Mouse (Mus musculus): ENCODE results near the gene Orc6. TPM values are rescaled to one million over a fixed set of nuclear protein-coding genes. Genes with fewer than 3 reads are reported as not detected.
A peak's percentile ranks its signal among the peaks of the same experiment; 100 is the strongest.

Gene Orc6
- 8.3 and 8.6 TPM in 2 replicates for polyA plus RNA-seq (2012; rRNA removed)

GRCm38 (mm10) chr8:85299434-85300077, at the start of gene Orc6, which contains the start of gene Vps35:
Gene Orc6 (plus strand): TSS chr8:85299632.
Gene Vps35 (minus strand): TSS chr8:85299802.
- H3K27me3 ChIP-seq (ENCODE audit: control insufficient read depth, insufficient read depth, low read length) = no peaks in the 10 kb centered on the region
- WGBS = 1% methylated on average over 62 of the region's 63 CpGs
- DNase-seq (ENCODE audit: low read depth in 1 of 2, low spot score in 2 of 2) = peak; percentile 94
- H3K4me1 ChIP-seq (ENCODE audit: control insufficient read depth, insufficient read depth, insufficient read length) = peaks cover 3% of the 10 kb centered on the region; the same call in 1 of the 2 replicates
- peak within 1 kb of the TSS; percentile 95 for H3K27ac ChIP-seq (ENCODE audit: insufficient read depth, low read length)
- H3K36me3 ChIP-seq (ENCODE audit: control insufficient read depth, insufficient read depth, low read length) = peaks cover 7% of the 10 kb centered on the region
- H3K4me3 ChIP-seq (ENCODE audit: extremely low read depth, insufficient read depth, insufficient read length) = peak within 1 kb of the TSS; percentile 91
- no peak for TF ChIP-seq CTCF (IDR thresholded peaks at IDR 0.05; ENCODE audit: extremely low read depth, insufficient read depth, insufficient read length, insufficient replicate concordance)
- TF ChIP-seq POLR2A (IDR thresholded peaks at IDR 0.05; ENCODE audit: low read depth, low read length) = peak; percentile 48

DNA sequence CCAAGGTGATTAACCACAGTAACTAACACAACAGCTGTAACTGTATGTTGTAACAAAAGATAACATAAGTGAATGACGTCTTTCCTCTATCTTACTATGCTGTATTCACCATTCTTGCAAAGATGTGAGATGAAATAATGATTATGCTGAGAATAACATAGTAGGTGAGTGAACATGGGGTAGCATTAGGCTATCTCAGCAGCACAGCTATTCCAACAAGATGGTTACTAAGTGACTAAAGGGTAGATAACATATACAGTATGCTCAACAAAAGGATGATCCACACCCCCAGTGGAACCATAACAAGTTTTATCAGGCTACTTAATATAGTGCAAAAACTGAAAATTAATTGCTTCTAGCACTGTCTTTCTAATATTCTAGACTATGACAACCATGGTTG, 12.6 kb upstream of the Orc6 start:
- H3K27ac ChIP-seq (ENCODE audit: insufficient read depth, low read length) = no peak overlapping the region
- DNase-seq (ENCODE audit: low read depth in 1 of 2, low spot score in 2 of 2) = no peak
- no peaks in the 10 kb centered on the region for H3K27me3 ChIP-seq (ENCODE audit: control insufficient read depth, insufficient read depth, low read length)
- H3K4me3 ChIP-seq (ENCODE audit: extremely low read depth, insufficient read depth, insufficient read length) = no peak overlapping the region
- no peaks in the 10 kb centered on the region for H3K4me1 ChIP-seq (ENCODE audit: control insufficient read depth, insufficient read depth, insufficient read length)
- 89% methylated on average over 1 of the region's 1 CpGs for WGBS
- no peak for TF ChIP-seq POLR2A (IDR thresholded peaks at IDR 0.05; ENCODE audit: low read depth, low read length)
- no peak for TF ChIP-seq CTCF (IDR thresholded peaks at IDR 0.05; ENCODE audit: extremely low read depth, insufficient read depth, insufficient read length, insufficient replicate concordance)
- H3K36me3 ChIP-seq (ENCODE audit: control insufficient read depth, insufficient read depth, low read length) = peaks cover 34% of the 10 kb centered on the region

GRCm38 (mm10) chr8:85298600-85299433, 615 bp upstream of the Orc6 start:
- H3K4me3 ChIP-seq (ENCODE audit: extremely low read depth, insufficient read depth, insufficient read length) = peak overlapping the region; percentile 91
- H3K4me1 ChIP-seq (ENCODE audit: control insufficient read depth, insufficient read depth, insufficient read length) = peaks cover 3% of the 10 kb centered on the region; the same call in 1 of the 2 replicates
- H3K27ac ChIP-seq (ENCODE audit: insufficient read depth, low read length) = peak overlapping the region; percentile 61; the same call in 1 of the 2 replicates
- H3K36me3 ChIP-seq (ENCODE audit: control insufficient read depth, insufficient read depth, low read length) = peaks cover 8% of the 10 kb centered on the region
- no peaks in the 10 kb centered on the region for H3K27me3 ChIP-seq (ENCODE audit: control insufficient read depth, insufficient read depth, low read length)
- under 1% methylated on average over 53 of the region's 53 CpGs for WGBS
- peak; percentile 5 to 18 for DNase-seq (ENCODE audit: low read depth in 1 of 2, low spot score in 2 of 2)
- TF ChIP-seq CTCF (IDR thresholded peaks at IDR 0.05; ENCODE audit: extremely low read depth, insufficient read depth, insufficient read length, insufficient replicate concordance) = no peak
- no peak for TF ChIP-seq POLR2A (IDR thresholded peaks at IDR 0.05; ENCODE audit: low read depth, low read length)

GRCm38 (mm10) chr8:85301941-85302340, 2.5 kb downstream of the Orc6 start:
- Histone ChIP-seq H3K4me3 (ENCODE audit: extremely low read depth, insufficient read depth, insufficient read length) (no peak overlapping the region), H3K27me3 (ENCODE audit: control insufficient read depth, insufficient read depth, low read length) (no peaks in the 10 kb centered on the region), H3K36me3 (ENCODE audit: control insufficient read depth, insufficient read depth, low read length) (peaks cover 13% of the 10 kb centered on the region), H3K4me1 (ENCODE audit: control insufficient read depth, insufficient read depth, insufficient read length) (peaks cover 3% of the 10 kb centered on the region; the same call in 1 of the 2 replicates), H3K27ac (ENCODE audit: insufficient read depth, low read length) (no peak overlapping the region)
- TF ChIP-seq POLR2A (IDR thresholded peaks at IDR 0.05; ENCODE audit: low read depth, low read length) (no peak), CTCF (IDR thresholded peaks at IDR 0.05; ENCODE audit: extremely low read depth, insufficient read depth, insufficient read length, insufficient replicate concordance) (no peak)
- WGBS = 88% methylated on average over 1 of the region's 1 CpGs
- DNase-seq (ENCODE audit: low read depth in 1 of 2, low spot score in 2 of 2) = no peak

DNA sequence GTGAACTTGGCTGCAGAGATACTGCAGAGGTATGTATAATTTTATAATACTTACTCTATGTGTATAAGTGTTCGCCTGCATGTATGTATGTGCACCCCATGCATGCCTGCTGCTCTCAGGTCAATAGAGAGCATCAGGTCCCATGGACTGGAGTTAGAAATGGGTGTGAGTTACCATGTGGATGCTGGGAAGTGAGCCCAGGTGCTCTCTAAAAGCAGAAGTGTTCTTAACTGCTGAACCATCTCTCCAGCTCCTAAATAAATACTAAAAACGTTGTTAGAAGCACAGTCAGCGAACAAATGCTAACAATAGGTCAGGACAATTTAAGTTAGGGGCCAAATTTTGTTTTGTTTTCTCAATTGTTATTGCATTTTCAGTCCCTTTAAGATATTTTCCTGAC, 3.5 kb downstream of the Orc6 start:
- Histone ChIP-seq H3K27me3 (ENCODE audit: control insufficient read depth, insufficient read depth, low read length) (no peaks in the 10 kb centered on the region), H3K27ac (ENCODE audit: insufficient read depth, low read length) (no peak overlapping the region), H3K4me1 (ENCODE audit: control insufficient read depth, insufficient read depth, insufficient read length) (peaks cover 3% of the 10 kb centered on the region; the same call in 1 of the 2 replicates), H3K36me3 (ENCODE audit: control insufficient read depth, insufficient read depth, low read length) (peaks cover 15% of the 10 kb centered on the region), H3K4me3 (ENCODE audit: extremely low read depth, insufficient read depth, insufficient read length) (no peak overlapping the region)
- WGBS = 64% methylated on average over 3 of the region's 3 CpGs
- no peak for DNase-seq (ENCODE audit: low read depth in 1 of 2, low spot score in 2 of 2)
- TF ChIP-seq POLR2A (IDR thresholded peaks at IDR 0.05; ENCODE audit: low read depth, low read length) (no peak), CTCF (IDR thresholded peaks at IDR 0.05; ENCODE audit: extremely low read depth, insufficient read depth, insufficient read length, insufficient replicate concordance) (no peak)

DNA sequence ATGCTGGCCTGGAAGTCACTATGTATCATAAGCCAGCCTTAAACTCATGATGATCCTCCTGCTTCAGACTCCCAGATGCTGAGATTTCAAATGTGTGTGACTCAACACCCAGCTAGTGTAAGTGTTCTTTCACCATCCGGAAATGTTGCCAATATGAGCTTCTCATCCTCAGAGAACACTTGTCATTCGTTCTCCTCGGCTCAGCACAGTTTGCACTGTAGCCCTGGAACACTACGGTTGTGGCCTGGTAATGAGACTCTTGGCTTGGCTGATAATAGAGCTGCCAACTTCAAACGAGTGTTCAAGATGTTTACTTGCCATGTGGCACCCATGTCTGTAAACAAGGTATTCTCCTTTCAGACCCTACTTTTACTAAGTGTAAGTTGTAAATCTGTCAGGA, 4.1 kb downstream of the Orc6 start:
- Histone ChIP-seq H3K27me3 (ENCODE audit: control insufficient read depth, insufficient read depth, low read length) (no peaks in the 10 kb centered on the region), H3K27ac (ENCODE audit: insufficient read depth, low read length) (no peak overlapping the region), H3K36me3 (ENCODE audit: control insufficient read depth, insufficient read depth, low read length) (peaks cover 16% of the 10 kb centered on the region), H3K4me3 (ENCODE audit: extremely low read depth, insufficient read depth, insufficient read length) (no peak overlapping the region), H3K4me1 (ENCODE audit: control insufficient read depth, insufficient read depth, insufficient read length) (peaks cover 2% of the 10 kb centered on the region; the same call in 1 of the 2 replicates)
- 88% methylated on average over 5 of the region's 5 CpGs for WGBS
- no peak for DNase-seq (ENCODE audit: low read depth in 1 of 2, low spot score in 2 of 2)
- TF ChIP-seq POLR2A (IDR thresholded peaks at IDR 0.05; ENCODE audit: low read depth, low read length) (no peak), CTCF (IDR thresholded peaks at IDR 0.05; ENCODE audit: extremely low read depth, insufficient read depth, insufficient read length, insufficient replicate concordance) (no peak)
